Mouse (Mus musculus) frontal cortex, postnatal 14 days (tissue): ENCODE measurements at regions not wholly inside any gene's neighbourhood (a gene's known extent, or its start where the extent isn't known, plus 50 kb on each side); places are given as distances from the start of the nearest gene placed in this dataset.
"Not testable (repeated sequence)": the region's sequence is repeated elsewhere in the genome, so short reads cannot be mapped to it uniquely, and the experiment has no call there.

ENCODE experiments used
- DNase-seq, 2 experiments: peaks; one replicate each; pipeline ENCODE4 v3.0.0; 2022; ENCODE audit warnings: low spot score in 2 of 2

- no peak for DNase-seq
These were observed 524.3 kb upstream of the Kif18a start for GRCm38 (mm10) chr2:108756251-108756650.

GRCm38 (mm10) chr2:108764703-108765102 lies 515.8 kb upstream of the Kif18a start:
- DNase-seq, result no peak

GRCm38 (mm10) chr2:108766461-108766860 lies 514.1 kb upstream of the Kif18a start:
- no peak for DNase-seq

- DNase-seq, result no peak
These were observed 510.2 kb upstream of the Kif18a start for GRCm38 (mm10) chr2:108770383-108770782.

GRCm38 (mm10) chr2:108783457-108783856 lies 497.1 kb upstream of the Kif18a start:
- DNase-seq, result no peak

GRCm38 (mm10) chr2:108785161-108785957 lies 495.2 kb upstream of the Kif18a start:
- DNase-seq, result no peak

GRCm38 (mm10) chr2:108789166-108789565 lies 491.4 kb upstream of the Kif18a start:
- peak; percentile 11 to 17 for DNase-seq

- no peak for DNase-seq
These were observed 485.4 kb upstream of the Kif18a start for GRCm38 (mm10) chr2:108795145-108795544.

GRCm38 (mm10) chr2:108796816-108797581 lies 483.5 kb upstream of the Kif18a start:
- DNase-seq, result no peak

- DNase-seq, result peak in 1 of 2 experiments; percentile 6
These were observed 468.2 kb upstream of the Kif18a start for GRCm38 (mm10) chr2:108812367-108812766.

GRCm38 (mm10) chr2:108813040-108813566 lies 467.4 kb upstream of the Kif18a start:
- DNase-seq, result peak; percentile 14 to 24

GRCm38 (mm10) chr2:108816579-108816978 lies 464.0 kb upstream of the Kif18a start:
- DNase-seq, result no peak

GRCm38 (mm10) chr2:108824025-108824424 lies 456.5 kb upstream of the Kif18a start:
- DNase-seq, result no peak

GRCm38 (mm10) chr2:108825981-108826380 lies 454.6 kb upstream of the Kif18a start:
- DNase-seq, result no peak

GRCm38 (mm10) chr2:108827106-108827838 lies 453.3 kb upstream of the Kif18a start:
- DNase-seq, result no peak

- DNase-seq, result no peak
These were observed 452.4 kb upstream of the Kif18a start for GRCm38 (mm10) chr2:108827974-108828700.

- not testable (repeated sequence) for DNase-seq
These were observed 436.7 kb upstream of the Kif18a start for GRCm38 (mm10) chr2:108843855-108844254.

- no peak for DNase-seq
These were observed 432.5 kb upstream of the Kif18a start for GRCm38 (mm10) chr2:108848051-108848450.

- no peak for DNase-seq
These were observed 426.1 kb upstream of the Kif18a start for GRCm38 (mm10) chr2:108854399-108854798.

GRCm38 (mm10) chr2:108877141-108877540 lies 403.4 kb upstream of the Kif18a start:
- DNase-seq, result no peak

- DNase-seq, result no peak
These were observed 402.9 kb upstream of the Kif18a start for GRCm38 (mm10) chr2:108877676-108878075.
